Mouse (Mus musculus): ENCODE results near the gene Creb3l1. TPM values are rescaled to one million over a fixed set of nuclear protein-coding genes. Genes with fewer than 3 reads are reported as not detected.

Creb3l1 gene
- total RNA-seq, 2 experiments from 2014 or later, result 0.37 to 1.1 TPM

DNA sequence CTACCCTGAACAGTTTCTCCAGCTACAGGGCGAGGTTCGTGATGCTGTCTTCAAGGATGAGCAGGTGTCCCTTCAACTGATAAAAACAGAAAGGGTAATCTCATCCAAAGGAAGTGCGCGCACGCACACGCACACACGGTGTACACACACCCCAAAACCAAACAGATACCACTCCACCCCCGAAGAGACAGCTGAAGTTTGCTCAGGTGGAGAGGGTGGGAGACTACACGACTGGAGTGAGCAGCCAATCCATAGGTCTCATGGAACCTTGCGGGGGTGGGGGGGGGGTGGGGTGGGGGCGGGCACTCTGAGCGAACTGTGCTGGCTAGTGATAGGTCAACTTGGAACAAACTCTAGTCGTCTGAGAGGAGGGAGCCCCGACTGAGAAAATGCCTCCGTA lies 17.2 kb upstream of the Creb3l1 start:
- no peak for ATAC-seq (replicated peaks; ENCODE audit: poor library complexity)

DNA sequence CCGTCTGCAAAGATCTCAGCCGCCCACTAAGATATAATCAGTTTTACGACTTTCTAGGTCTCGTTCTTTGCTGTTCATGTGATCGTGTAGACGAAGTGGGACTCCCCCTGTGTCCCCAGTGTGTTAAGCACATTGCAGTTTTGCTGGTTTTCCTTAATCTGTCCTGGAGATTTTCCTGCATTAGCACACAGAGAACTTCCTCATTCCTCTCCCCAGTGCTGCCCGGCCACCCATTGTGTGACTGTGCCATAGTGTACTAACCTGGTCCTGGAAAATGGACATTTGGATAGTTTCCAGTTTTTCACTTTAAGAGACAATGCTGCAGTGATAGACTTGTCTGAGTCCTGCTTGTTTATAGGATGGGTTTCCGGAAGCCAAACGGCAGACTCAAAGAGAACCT lies 10.0 kb upstream of the Creb3l1 start:
- no peak for ATAC-seq (replicated peaks; ENCODE audit: poor library complexity)

- ATAC-seq (replicated peaks; ENCODE audit: poor library complexity), result no peak
Observed at GRCm38 (mm10) chr2:92030554-92030953, 6.3 kb upstream of the Creb3l1 start.

GRCm38 (mm10) chr2:92029387-92030133 lies 5.3 kb upstream of the Creb3l1 start:
- no peak for ATAC-seq (replicated peaks; ENCODE audit: poor library complexity)

GRCm38 (mm10) chr2:92027811-92028590 lies 3.7 kb upstream of the Creb3l1 start:
- ATAC-seq (replicated peaks; ENCODE audit: poor library complexity), result peak; percentile 49

DNA sequence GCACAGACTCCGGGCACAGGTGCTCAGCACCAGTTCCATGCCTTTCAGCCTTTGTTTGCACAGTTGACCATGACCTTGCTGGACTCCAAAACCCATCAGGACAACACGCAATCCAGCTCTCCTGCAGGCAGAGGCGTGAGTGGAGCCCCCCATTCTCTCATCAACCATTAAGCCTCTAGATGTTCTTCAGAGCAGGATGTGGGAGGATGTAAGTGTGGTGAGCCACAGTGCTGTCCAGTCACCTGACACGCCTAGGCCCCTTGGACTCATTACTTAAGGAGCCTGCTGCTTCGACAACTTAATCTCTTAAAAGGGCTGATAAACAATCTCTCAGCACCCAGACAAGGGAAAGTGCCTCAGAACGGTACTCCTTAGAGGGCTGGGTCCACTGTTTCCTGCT lies 1.7 kb upstream of the Creb3l1 start:
- ATAC-seq (replicated peaks; ENCODE audit: poor library complexity), result no peak

DNA sequence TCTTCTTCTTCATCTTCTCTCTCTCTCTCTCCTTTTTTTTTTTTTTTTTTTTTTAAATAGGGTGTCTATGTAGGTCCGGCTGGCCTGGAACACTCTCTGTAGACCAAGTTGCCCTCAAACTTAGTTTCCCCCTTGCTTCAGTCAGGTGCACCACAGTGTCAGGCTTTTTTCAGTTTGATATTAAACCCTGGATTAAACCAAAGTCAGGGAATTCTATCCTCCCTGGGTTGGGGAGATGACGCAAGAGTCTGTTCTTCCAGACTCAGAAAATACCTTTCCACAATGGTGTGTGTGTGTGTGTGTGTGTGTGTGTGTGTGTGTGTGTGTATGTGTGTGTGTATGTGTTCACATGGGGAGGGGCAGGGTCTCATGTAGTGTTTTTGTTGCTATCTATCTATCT lies 900 bp upstream of the Creb3l1 start:
- ATAC-seq (replicated peaks; ENCODE audit: poor library complexity), result no peak

- peak; percentile 58 for ATAC-seq (replicated peaks; ENCODE audit: poor library complexity)
Observed at GRCm38 (mm10) chr2:92023362-92024273, 684 bp downstream of the Creb3l1 start.

GRCm38 (mm10) chr2:92020676-92021265 lies 3.5 kb downstream of the Creb3l1 start:
- ATAC-seq (replicated peaks; ENCODE audit: poor library complexity), result no peak

DNA sequence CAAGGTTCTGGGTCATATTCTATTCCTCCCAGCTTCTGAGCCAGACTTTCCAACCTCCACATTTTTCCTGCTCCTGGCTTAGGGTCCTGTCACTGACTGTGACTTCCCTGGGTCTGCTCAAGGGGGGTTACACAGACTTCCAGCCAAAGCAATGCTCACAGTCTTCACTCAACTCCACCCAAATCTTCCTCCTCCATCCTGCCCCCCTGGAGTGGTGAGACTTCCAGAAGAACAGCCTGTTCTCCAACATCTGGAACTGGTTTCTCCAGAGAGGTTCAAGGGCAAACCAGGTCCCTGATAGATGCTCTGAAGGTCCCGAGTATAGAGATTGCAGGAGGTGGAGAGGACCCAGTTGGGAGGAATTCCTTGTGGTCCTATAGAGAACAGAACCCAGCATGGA lies 6.9 kb downstream of the Creb3l1 start:
- ATAC-seq (replicated peaks; ENCODE audit: poor library complexity), result no peak

DNA sequence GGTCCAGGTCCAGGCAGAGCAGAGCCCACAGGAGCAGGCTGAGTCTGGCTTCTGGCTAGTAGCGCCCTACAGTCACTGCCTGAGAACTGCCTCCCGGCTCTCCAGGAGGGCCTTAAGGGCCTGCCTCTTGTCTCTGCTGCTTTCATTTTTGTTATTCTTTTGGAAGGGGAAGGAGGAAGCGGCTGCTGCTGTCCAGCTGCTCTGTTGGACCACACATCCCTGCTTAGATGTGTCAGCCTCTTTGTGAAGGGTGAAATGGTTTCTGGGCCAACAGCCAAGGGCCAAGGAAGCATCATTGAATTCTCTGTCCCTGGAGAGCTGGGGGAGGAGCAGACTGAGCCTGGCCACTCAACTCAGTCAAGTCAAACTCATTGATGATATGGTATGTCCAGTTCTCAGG lies 7.3 kb downstream of the Creb3l1 start:
- no peak for ATAC-seq (replicated peaks; ENCODE audit: poor library complexity)

GRCm38 (mm10) chr2:92014891-92015290 lies 9.4 kb downstream of the Creb3l1 start:
- ATAC-seq (replicated peaks; ENCODE audit: poor library complexity), result no peak; the same call in 1 of the 2 replicates

GRCm38 (mm10) chr2:92014248-92014647 lies 10.1 kb downstream of the Creb3l1 start:
- ATAC-seq (replicated peaks; ENCODE audit: poor library complexity), result no peak

DNA sequence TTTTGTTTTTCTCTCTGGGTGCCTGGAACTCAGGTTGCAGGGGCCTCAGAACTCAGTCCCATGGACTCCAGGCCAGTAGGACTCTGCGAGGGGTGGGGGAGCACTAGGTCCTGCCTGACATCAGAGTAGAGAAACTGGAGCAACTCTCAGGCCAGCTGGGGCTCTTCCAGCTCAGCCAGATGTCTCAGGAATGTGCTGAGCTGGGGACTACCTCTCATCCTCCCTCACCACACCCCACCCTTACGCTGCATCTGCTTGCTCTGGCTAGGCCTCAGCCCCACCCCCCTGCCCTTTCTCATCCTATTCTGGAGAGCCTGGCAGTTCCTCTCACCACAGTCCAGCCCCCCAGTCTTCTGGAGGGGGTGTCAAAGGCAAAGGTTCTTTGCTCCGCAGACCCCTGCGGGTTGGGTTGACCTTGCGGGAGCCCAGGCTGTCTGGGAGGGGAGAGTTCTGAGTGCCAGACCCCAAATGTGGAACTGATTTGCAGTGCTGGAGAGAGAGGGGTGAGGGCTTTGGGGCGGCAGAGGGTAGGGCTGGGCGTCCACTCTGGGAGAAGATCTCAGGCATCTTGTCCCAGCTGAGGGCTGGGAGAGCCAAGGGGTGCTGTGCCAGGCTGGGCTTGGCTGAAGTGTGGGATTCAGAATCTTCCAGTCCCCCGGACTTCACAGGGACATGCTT lies 11.4 kb downstream of the Creb3l1 start:
- ATAC-seq (replicated peaks; ENCODE audit: poor library complexity), result no peak

- no peak for ATAC-seq (replicated peaks; ENCODE audit: poor library complexity)
Observed at GRCm38 (mm10) chr2:92011424-92012353, 12.6 kb downstream of the Creb3l1 start.

GRCm38 (mm10) chr2:92008623-92009404 lies 15.5 kb downstream of the Creb3l1 start:
- ATAC-seq (replicated peaks; ENCODE audit: poor library complexity), result peak; percentile 3; the same call in 1 of the 2 replicates

DNA sequence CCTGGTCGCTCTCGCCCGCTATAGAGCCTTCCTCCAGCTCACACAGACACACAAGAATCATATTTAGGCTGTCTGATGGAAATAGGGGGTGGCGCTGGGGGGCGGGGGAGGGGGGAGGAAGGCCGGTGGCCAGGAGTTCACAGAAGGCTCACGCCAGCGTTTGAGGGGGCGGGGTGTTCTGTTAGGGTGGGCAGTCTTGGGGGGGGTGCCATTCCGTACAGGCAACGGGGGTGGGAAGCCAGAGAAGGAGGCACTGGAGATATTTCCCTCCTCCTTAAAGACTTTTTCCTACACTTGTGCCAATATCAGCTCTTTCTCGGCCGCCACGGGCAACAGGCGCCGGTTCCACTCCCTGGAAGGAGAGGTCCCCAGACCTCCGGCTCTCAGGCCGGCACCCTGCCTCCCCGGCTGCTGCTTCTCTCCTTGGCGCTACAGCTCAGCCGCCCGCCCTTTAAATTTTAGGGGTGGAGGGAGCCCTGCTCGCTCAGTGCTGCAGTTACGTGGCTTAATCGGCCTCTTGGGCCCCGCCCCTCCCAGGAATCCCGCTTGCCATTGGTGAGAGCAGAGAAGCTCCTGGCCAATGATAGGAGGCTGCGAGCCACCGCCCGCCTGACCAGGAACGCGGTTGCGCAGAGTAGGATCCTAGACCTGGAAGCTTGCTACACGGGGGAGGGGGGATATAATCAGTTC lies 16.2 kb downstream of the Creb3l1 start:
- peak; percentile 98 for ATAC-seq (replicated peaks; ENCODE audit: poor library complexity)

All from megakaryocyte progenitor cell, adult 5-6 weeks (primary cell).